Mouse (Mus musculus) heart, postnatal 36 days (tissue): ENCODE measurements at regions not wholly inside any gene's neighbourhood (a gene's known extent, or its start where the extent isn't known, plus 50 kb on each side); places are given as distances from the start of the nearest gene placed in this dataset.

Experiments
- microRNA-seq, 2 experiments: library from miRNA; unstranded; fragments of <30 nt; microRNA quantifications; one replicate each; pipeline ENCODE4 v1.2.0; 2021; ENCODE audit warnings: borderline number of aligned reads in 2 of 2

Small RNA genes lying in the stretch of these regions (microRNA-seq; reads per million reads assigned to microRNA genes)
- gene Gm23304 = 0 reads per million in 2 experiments
